Mouse (Mus musculus): ENCODE results near the gene Arsk. TPM values are rescaled to one million over a fixed set of nuclear protein-coding genes. Genes with fewer than 3 reads are reported as not detected.

The Arsk gene
- polyA plus RNA-seq, 1 experiment: 3.3 TPM

GRCm38 (mm10) chr13:76014511-76014910 lies 83.9 kb downstream of the Arsk start:
- 80% methylated on average over 2 of the region's 2 CpGs for WGBS
- Histone ChIP-seq H3K4me1 (replicated peaks; ENCODE audit: control insufficient read depth, insufficient read depth, low read length) (no peaks in the 10 kb centered on the region), H3K27ac (ENCODE audit: control insufficient read depth, insufficient read depth, low read length) (no peak overlapping the region), H3K36me3 (ENCODE audit: control insufficient read depth, insufficient read depth, low read length) (no peaks in the 10 kb centered on the region), H3K27me3 (ENCODE audit: control insufficient read depth, insufficient read depth, low read length) (no peaks in the 10 kb centered on the region), H3K4me3 (ENCODE audit: control insufficient read depth, insufficient read depth, low read length) (no peak overlapping the region)
- no peak for DNase-seq
- TF ChIP-seq CTCF (IDR thresholded peaks at IDR 0.05; ENCODE audit: borderline replicate concordance, control insufficient read depth, extremely low read depth, insufficient read depth, low read length, poor library complexity) (no peak), POLR2A (IDR thresholded peaks at IDR 0.05; ENCODE audit: control insufficient read depth, extremely low read depth, insufficient read depth, low read length, poor library complexity) (no peak)

Other genes with a start within 250 kb of the Arsk start
- gene Rhobtb3, start 154.7 kb downstream of the Arsk start, polyA plus RNA-seq (2012; rRNA removed): 0.61 and 1.4 TPM in 2 replicates
- not detected in 2 replicates for gene Spata9, start 131.5 kb downstream of the Arsk start, polyA plus RNA-seq (2012; rRNA removed)
- 7.1 and 7.4 TPM in 2 replicates for gene Rfesd, start 79.9 kb downstream of the Arsk start, polyA plus RNA-seq (2012; rRNA removed)
- gene Gpr150, start 41.7 kb downstream of the Arsk start, polyA plus RNA-seq (2012; rRNA removed): 0.18 and 0.36 TPM in 2 replicates
- 8.1 and 8.5 TPM in 2 replicates for gene Ttc37, start 74 bp upstream of the Arsk start, polyA plus RNA-seq (2012; rRNA removed)
- gene Fam81b, start 206.4 kb upstream of the Arsk start, polyA plus RNA-seq (2012; rRNA removed): not detected in 2 replicates

Data from thymus, adult 2 months (tissue).